Mouse (Mus musculus) subcutaneous adipose tissue, adult 2 months (tissue): Measurements from ENCODE around the gene Atpaf2. TPM values are rescaled to one million over a fixed set of nuclear protein-coding genes. Genes with fewer than 3 reads are reported as not detected.

ENCODE experiments used
- polyA plus RNA-seq: library from polyadenylated mRNA; depleted of rRNA; stranded (reverse); fragments of >200 nt; gene quantifications from 2 replicates; pipeline ENCODE4 v1.2.3, GENCODE M21; 2012; ENCODE audit warnings: low replicate concordance; rRNA removed

The Atpaf2 gene
- polyA plus RNA-seq = 55.6 and 101 TPM in 2 replicates

DNA sequence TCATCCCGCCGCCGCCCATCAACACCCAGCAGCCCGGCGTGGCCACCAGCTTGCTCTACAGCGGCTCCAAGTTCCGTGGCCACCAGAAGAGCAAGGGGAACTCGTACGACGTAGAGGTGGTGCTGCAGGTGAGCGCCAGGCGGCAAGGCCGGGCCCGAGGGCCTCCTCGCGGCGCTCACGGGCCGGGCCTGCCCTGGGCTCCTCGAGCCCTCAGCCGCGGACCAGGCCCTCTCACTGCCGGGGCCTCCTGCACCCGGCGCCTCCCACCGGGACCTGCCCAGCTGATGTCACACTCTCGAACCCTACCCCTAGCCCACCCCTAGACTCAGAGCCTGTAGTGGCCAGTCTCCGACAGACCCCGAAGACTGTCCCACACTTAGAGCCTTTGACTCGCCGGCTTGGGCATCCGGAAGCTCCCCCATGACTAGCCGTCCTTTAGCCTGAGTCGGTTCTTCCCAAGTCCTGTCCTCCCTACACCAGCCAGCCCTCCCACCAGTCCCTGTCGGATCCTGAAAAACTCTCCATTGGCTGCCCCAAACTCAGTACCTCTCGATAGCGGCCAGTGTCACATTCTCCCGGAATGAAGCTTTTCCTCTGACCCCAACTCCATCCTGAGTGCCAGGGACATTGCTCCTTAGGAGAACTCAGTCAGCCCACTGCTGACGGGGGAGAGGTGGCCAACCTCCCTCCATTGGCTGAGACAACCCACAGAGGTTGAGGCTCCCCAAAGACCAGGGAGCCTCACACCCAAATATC is at the start of gene Atpaf2:
Gene Atpaf2 (minus strand): TSS at position 741 of the 756 bp plus-strand sequence.

GRCm38 (mm10) chr11:60454080-60454744 is 36.0 kb upstream of the Atpaf2 start, which contains the start of gene Drg2:
Gene Drg2, plus strand, starts transcription at chr11:60454591.

GRCm38 (mm10) chr11:60416963-60417716 is 1.1 kb downstream of the Atpaf2 start, which contains the start of gene Gid4:
Gene Gid4, plus strand, starts transcription at chr11:60417145.

GRCm38 (mm10) chr11:60352559-60353411 is 65.5 kb downstream of the Atpaf2 start, which contains the start of the genes Tom1l2 and Drc3:
Gene Tom1l2, minus strand, starts transcription at chr11:60352905.
Gene Drc3, plus strand, starts transcription at chr11:60353329.

Other genes starting within 250 kb of the Atpaf2 start
- 375 and 414 TPM in 2 replicates for gene Srebf1, start 195.9 kb downstream of the Atpaf2 start, polyA plus RNA-seq
- 68.8 and 80.2 TPM in 2 replicates for gene Tom1l2, start 65.6 kb downstream of the Atpaf2 start, polyA plus RNA-seq
- 0.79 and 3.1 TPM in 2 replicates for gene Drc3, start 65.1 kb downstream of the Atpaf2 start, polyA plus RNA-seq
- 33.0 and 36.6 TPM in 2 replicates for gene Gid4, start 1.3 kb downstream of the Atpaf2 start, polyA plus RNA-seq
- 66.9 and 78.0 TPM in 2 replicates for gene Drg2, start 36.1 kb upstream of the Atpaf2 start, polyA plus RNA-seq
- gene Myo15, start 50.9 kb upstream of the Atpaf2 start, polyA plus RNA-seq = 0.10 and 0.27 TPM in 2 replicates
- gene Alkbh5, start 117.9 kb upstream of the Atpaf2 start, polyA plus RNA-seq = 32.2 and 34.9 TPM in 2 replicates